Mouse (Mus musculus) midbrain, embryonic 13.5 days (tissue): ENCODE measurements at regions not wholly inside any gene's neighbourhood (a gene's known extent, or its start where the extent isn't known, plus 50 kb on each side); places are given as distances from the start of the nearest gene placed in this dataset.

Experiments used
- ATAC-seq: fragments of 200-750 bp; cut with Nextera tagmentation; 2 replicates; pipeline ENCODE4 v1.8.0; 2017; ENCODE audit warnings: mild to moderate bottlenecking, moderate TSS enrichment, moderate library complexity
- H3K27ac ChIP-seq: fragments of 300-500 bp; sonication (generic); 2 replicates; pipeline ENCODE4 v1.5.1; 2015; ENCODE audit warnings: inconsistent platforms, mild to moderate bottlenecking, moderate library complexity
- H3K27me3 ChIP-seq: fragments of 300-500 bp; sonication (generic); 2 replicates; pipeline ENCODE4 v1.6.1; 2015; ENCODE audit warnings: mild to moderate bottlenecking, inconsistent platforms
- H3K36me3 ChIP-seq: fragments of 300-500 bp; sonication (generic); 2 replicates; pipeline ENCODE4 v1.6.1; 2015; ENCODE audit warnings: mild to moderate bottlenecking, inconsistent platforms
- H3K4me1 ChIP-seq: fragments of 300-500 bp; sonication (generic); replicated peaks from 2 replicates; pipeline ENCODE4 v1.6.1; 2015; ENCODE audit warnings: inconsistent platforms
- H3K4me2 ChIP-seq: fragments of 300-500 bp; sonication (generic); replicated peaks from 2 replicates; pipeline ENCODE4 v1.6.1; 2015; ENCODE audit warnings: moderate library complexity, mild to moderate bottlenecking, inconsistent platforms
- H3K4me3 ChIP-seq: fragments of 300-500 bp; sonication (generic); replicated peaks from 2 replicates; pipeline ENCODE4 v1.5.1; 2015; ENCODE audit warnings: mild to moderate bottlenecking, inconsistent platforms
- H3K9ac ChIP-seq: fragments of 300-500 bp; sonication (generic); replicated peaks from 2 replicates; pipeline ENCODE4 v1.6.1; 2015; ENCODE audit warnings: mild to moderate bottlenecking, inconsistent platforms
- H3K9me3 ChIP-seq: fragments of 300-500 bp; sonication (generic); 2 replicates; pipeline ENCODE4 v1.6.1; 2016; ENCODE audit warnings: mild to moderate bottlenecking, inconsistent platforms
- WGBS: fragments of 180-500 bp; shearing (Covaris S2); methylation state at CpG from one replicate; pipeline ENCODE4 v1.1.7; 2015; 5-methylcytosine and 5-hydroxymethylcytosine counted together

GRCm38 (mm10) chr15:49555793-49556192 lies 4328.9 kb upstream of the Gm7489 start:
- no peak overlapping the region for H3K27ac ChIP-seq
- no peaks in the 10 kb centered on the region for H3K9me3 ChIP-seq
- no peak overlapping the region for H3K9ac ChIP-seq
- H3K36me3 ChIP-seq: no peaks in the 10 kb centered on the region
- ATAC-seq: no peak
- no peak overlapping the region for H3K4me3 ChIP-seq
- H3K27me3 ChIP-seq: no peaks in the 10 kb centered on the region
- H3K4me2 ChIP-seq: no peak overlapping the region
- H3K4me1 ChIP-seq: no peaks in the 10 kb centered on the region
- WGBS: 23% methylated on average over 2 of the region's 2 CpGs

- ATAC-seq: no peak
- Histone ChIP-seq H3K9me3 (no peaks in the 10 kb centered on the region), H3K9ac (no peak overlapping the region), H3K4me2 (no peak overlapping the region), H3K4me3 (no peak overlapping the region), H3K27me3 (no peaks in the 10 kb centered on the region), H3K4me1 (no peaks in the 10 kb centered on the region), H3K27ac (no peak overlapping the region), H3K36me3 (no peaks in the 10 kb centered on the region)
- 82% methylated on average over 1 of the region's 1 CpGs for WGBS
These were observed 4324.3 kb upstream of the Gm7489 start for GRCm38 (mm10) chr15:49560401-49560800.

GRCm38 (mm10) chr15:49588851-49589250 lies 4295.9 kb upstream of the Gm7489 start:
- peaks cover 2% of the 10 kb centered on the region; the same call in 1 of the 2 replicates for H3K9me3 ChIP-seq
- no peak overlapping the region for H3K9ac ChIP-seq
- no peak for ATAC-seq
- H3K4me2 ChIP-seq: no peak overlapping the region
- no peaks in the 10 kb centered on the region for H3K36me3 ChIP-seq
- H3K4me1 ChIP-seq: no peaks in the 10 kb centered on the region
- H3K27me3 ChIP-seq: no peaks in the 10 kb centered on the region
- no peak overlapping the region for H3K27ac ChIP-seq
- no peak overlapping the region for H3K4me3 ChIP-seq

- Histone ChIP-seq H3K4me1 (no peaks in the 10 kb centered on the region), H3K9me3 (no peaks in the 10 kb centered on the region), H3K36me3 (no peaks in the 10 kb centered on the region), H3K27ac (no peak overlapping the region), H3K9ac (no peak overlapping the region), H3K4me2 (no peak overlapping the region), H3K27me3 (no peaks in the 10 kb centered on the region), H3K4me3 (no peak overlapping the region)
- ATAC-seq: no peak
- 74% methylated on average over 4 of the region's 4 CpGs for WGBS
These were observed 4270.8 kb upstream of the Gm7489 start for GRCm38 (mm10) chr15:49613865-49614264.

- Histone ChIP-seq H3K9me3 (no peaks in the 10 kb centered on the region), H3K36me3 (no peaks in the 10 kb centered on the region), H3K4me1 (no peaks in the 10 kb centered on the region), H3K9ac (no peak overlapping the region), H3K4me3 (no peak overlapping the region), H3K27ac (no peak overlapping the region), H3K4me2 (no peak overlapping the region), H3K27me3 (no peaks in the 10 kb centered on the region)
- ATAC-seq: no peak
These were observed 4237.3 kb upstream of the Gm7489 start for GRCm38 (mm10) chr15:49647361-49647760.

- H3K4me2 ChIP-seq: no peak overlapping the region
- no peaks in the 10 kb centered on the region for H3K4me1 ChIP-seq
- H3K9me3 ChIP-seq: no peaks in the 10 kb centered on the region
- H3K36me3 ChIP-seq: no peaks in the 10 kb centered on the region
- ATAC-seq: peak; percentile 70; the same call in 1 of the 2 replicates
- no peak overlapping the region for H3K27ac ChIP-seq
- H3K4me3 ChIP-seq: no peak overlapping the region
- 56% methylated on average over 2 of the region's 2 CpGs for WGBS
- no peaks in the 10 kb centered on the region for H3K27me3 ChIP-seq
- no peak overlapping the region for H3K9ac ChIP-seq
These were observed 4234.0 kb upstream of the Gm7489 start for GRCm38 (mm10) chr15:49650549-49651180.

GRCm38 (mm10) chr15:49653728-49654127 lies 4231.0 kb upstream of the Gm7489 start:
- Histone ChIP-seq H3K4me2 (no peak overlapping the region), H3K9ac (no peak overlapping the region), H3K4me3 (no peak overlapping the region), H3K27ac (no peak overlapping the region), H3K27me3 (no peaks in the 10 kb centered on the region), H3K9me3 (no peaks in the 10 kb centered on the region), H3K4me1 (no peaks in the 10 kb centered on the region), H3K36me3 (no peaks in the 10 kb centered on the region)
- 72% methylated on average over 2 of the region's 2 CpGs for WGBS
- ATAC-seq: 0 out of 2 replicates have a peak, but pooled peaks have one; percentile 37

- no peak overlapping the region for H3K27ac ChIP-seq
- no peaks in the 10 kb centered on the region for H3K9me3 ChIP-seq
- H3K9ac ChIP-seq: no peak overlapping the region
- H3K27me3 ChIP-seq: no peaks in the 10 kb centered on the region
- no peaks in the 10 kb centered on the region for H3K4me1 ChIP-seq
- WGBS: 85% methylated on average over 4 of the region's 4 CpGs
- no peak for ATAC-seq
- no peaks in the 10 kb centered on the region for H3K36me3 ChIP-seq
- H3K4me2 ChIP-seq: no peak overlapping the region
- H3K4me3 ChIP-seq: no peak overlapping the region
These were observed 4219.7 kb upstream of the Gm7489 start for GRCm38 (mm10) chr15:49664834-49665565.
